Mouse (Mus musculus) lung, postnatal 14 days (tissue): ENCODE data around the gene Arhgap21.

Experiments used
- DNase-seq: peaks from one replicate; pipeline ENCODE4 v3.0.0; 2021

Arhgap21 gene

DNA sequence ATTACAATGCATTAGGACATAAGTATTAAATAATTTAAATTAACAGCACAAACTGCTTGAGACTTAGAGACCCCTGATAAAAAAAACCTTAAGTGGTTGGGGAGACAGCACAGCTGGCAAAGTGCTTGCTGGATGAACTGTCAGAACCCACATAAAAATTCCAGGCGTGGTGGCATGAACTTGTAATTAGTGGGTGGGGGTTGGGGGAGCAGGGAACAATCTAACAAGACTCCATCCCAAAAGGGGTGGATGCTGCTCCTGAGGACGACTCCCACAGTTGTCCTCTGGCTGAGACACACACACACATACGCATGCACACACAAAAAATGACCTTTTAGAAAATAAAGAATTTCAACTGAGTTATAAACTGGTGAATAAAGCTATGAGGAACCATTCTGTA lies 79.9 kb downstream of the Arhgap21 start:
- no peak for DNase-seq

- DNase-seq = no peak
These were observed 85.4 kb downstream of the Arhgap21 start for GRCm38 (mm10) chr2:20883288-20883687.

- no peak for DNase-seq
These were observed 88.6 kb downstream of the Arhgap21 start for GRCm38 (mm10) chr2:20879877-20880605.

DNA sequence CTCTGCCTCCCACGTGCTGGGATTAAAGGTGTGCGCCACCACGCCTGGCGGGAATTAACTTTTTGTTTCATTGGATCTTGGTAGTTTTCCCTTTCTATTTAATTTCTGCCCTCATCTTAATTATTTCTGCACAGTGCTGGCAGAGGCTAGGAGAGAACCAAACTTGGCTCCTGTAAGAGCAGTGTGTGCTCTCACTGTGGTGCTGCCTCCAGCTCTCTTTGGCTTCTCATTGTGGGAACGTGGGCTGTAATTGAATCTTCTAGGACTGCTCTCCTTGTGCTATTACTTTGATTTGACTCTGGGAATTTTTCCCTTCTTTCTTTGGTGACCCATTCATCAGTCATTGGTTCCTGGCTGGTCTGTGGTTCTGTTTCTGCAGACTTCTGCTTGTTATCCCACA lies 94.1 kb downstream of the Arhgap21 start:
- DNase-seq = no peak

DNA sequence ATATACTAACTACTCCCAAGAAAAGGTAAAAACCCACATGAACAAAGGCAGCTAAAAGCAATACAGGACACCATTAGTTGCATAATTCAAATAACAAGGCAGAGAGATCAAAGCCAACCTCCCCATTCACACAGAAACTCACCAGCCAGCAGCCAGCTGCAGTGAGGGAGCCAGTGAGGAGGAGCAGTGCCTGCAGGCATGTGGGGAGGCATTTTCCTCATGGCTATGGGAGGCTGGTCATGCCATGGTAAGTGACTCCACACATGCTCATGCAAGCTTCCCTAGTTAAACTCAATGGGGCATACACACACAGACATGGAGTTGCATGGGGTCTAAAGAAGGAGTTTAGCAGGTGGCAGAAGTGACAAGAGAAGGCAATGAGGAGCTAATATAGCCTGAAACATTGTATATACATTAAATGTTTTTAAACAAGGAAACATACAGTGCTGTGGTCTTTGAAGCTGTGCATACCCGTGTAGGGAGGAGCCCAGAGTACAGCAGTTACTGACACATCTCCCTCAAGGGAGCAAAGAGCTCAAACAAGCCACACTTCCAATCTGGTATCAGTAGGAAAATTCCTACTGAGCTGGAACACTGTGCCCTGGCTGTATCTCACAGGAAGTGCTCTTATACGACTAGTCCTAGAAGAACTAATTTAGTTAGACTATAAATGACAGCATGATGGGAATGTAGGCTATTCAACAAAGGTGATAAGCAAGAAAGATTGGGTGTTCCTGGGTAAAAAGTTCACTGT lies 99.3 kb downstream of the Arhgap21 start:
- DNase-seq = no peak

- no peak for DNase-seq
These were observed 100.6 kb downstream of the Arhgap21 start for GRCm38 (mm10) chr2:20868052-20868451.

- DNase-seq = no peak
These were observed 102.9 kb downstream of the Arhgap21 start for GRCm38 (mm10) chr2:20865795-20866194.

GRCm38 (mm10) chr2:20864569-20864968 lies 104.1 kb downstream of the Arhgap21 start:
- no peak for DNase-seq

GRCm38 (mm10) chr2:20860756-20861155 lies 107.9 kb downstream of the Arhgap21 start:
- DNase-seq = no peak

- DNase-seq = no peak
These were observed 119.3 kb downstream of the Arhgap21 start for GRCm38 (mm10) chr2:20849346-20849745.

- no peak for DNase-seq
These were observed 136.9 kb downstream of the Arhgap21 start for GRCm38 (mm10) chr2:20831608-20832406.

GRCm38 (mm10) chr2:20830882-20831281 lies 137.8 kb downstream of the Arhgap21 start:
- no peak for DNase-seq

GRCm38 (mm10) chr2:20826258-20826657 lies 142.4 kb downstream of the Arhgap21 start:
- no peak for DNase-seq

DNA sequence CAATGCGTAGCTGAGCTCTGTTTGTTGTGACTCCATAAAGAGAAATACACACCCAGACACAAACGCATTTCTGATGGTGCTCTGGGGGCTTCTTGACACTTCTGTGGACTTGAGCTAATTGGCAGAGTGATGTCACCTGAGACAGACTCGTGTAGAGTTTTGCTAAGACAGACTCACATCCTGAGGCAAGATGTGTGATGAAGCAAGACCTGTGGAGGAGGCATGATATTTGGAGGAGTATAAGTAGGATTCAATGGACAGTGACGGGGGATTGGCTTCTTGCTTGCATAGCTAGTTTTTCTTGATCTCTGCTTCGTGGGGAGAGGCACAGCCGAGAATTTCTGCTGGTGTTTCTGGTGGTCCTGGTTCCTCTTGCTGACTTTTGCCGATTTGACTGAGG lies 150.5 kb downstream of the Arhgap21 start:
- no peak for DNase-seq

DNA sequence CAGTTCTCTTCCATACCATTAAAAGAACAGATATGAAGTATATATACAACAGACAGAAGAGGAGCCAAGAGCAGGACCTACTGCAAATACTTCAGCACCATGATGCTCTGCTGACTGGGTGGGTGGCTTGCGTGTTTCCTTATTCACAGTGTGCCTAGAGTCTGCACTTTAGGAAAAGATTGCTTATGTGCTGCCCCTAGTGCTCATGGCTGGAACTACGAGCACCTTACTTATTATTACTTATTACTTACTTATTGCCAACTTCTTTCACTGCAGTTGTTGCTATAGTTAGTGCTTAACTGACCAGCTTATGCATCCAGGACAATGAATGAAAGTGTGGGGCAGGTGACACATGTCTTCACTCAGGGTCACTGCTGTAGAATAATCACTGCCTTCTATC lies 154.7 kb downstream of the Arhgap21 start:
- peak; percentile 7 for DNase-seq

GRCm38 (mm10) chr2:20811506-20811905 lies 157.2 kb downstream of the Arhgap21 start:
- no peak for DNase-seq

- no peak for DNase-seq
These were observed 167.3 kb downstream of the Arhgap21 start for GRCm38 (mm10) chr2:20801236-20801890.
